Mouse (Mus musculus): ENCODE results near the gene Cyp2a12. TPM values are rescaled to one million over a fixed set of nuclear protein-coding genes. Genes with fewer than 3 reads are reported as not detected.

Gene Cyp2a12
- total and polyA plus RNA-seq, 3 experiments: not detected

DNA sequence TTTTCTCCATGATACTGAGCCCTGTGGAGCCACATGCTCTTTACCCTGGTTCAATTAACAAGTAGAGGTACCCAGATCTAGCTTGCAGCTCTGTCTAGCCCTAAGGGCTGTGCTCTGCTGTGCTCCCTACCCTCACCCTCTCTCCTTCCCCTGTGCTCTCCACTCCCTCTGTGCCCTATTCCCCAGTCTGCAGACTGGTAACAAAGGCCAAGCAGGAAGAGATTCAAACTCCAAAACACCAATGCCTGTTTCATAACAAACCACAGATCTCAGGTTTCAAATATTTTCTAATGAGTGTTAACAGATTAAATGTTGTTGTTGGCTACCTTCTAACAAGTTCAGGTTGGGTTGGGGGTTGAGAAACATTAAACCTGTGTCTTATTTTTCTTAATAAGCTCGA lies 49.8 kb downstream of the Cyp2a12 start:
- H3K9me3 ChIP-seq (replicated peaks; ENCODE audit: insufficient read depth, low read length): no peaks in the 10 kb centered on the region
- no peaks in the 10 kb centered on the region for H3K4me1 ChIP-seq (ENCODE audit: control insufficient read depth in 1 of 2, insufficient read depth in 2 of 2, low read length in 2 of 2)
- H3K27me3 ChIP-seq (ENCODE audit: control insufficient read depth in 1 of 2, insufficient read depth in 2 of 2, low read length in 2 of 2): no peaks in the 10 kb centered on the region
- no peak overlapping the region for H3K9ac ChIP-seq (ENCODE audit: control insufficient read depth, low read depth, low read length, poor library complexity, severe bottlenecking)
- H3K36me3 ChIP-seq (ENCODE audit: control insufficient read depth in 1 of 2, insufficient read depth in 2 of 2, low read length in 2 of 2): no peaks in the 10 kb centered on the region
- no peak overlapping the region for H3K4me3 ChIP-seq (ENCODE audit: control insufficient read depth in 1 of 2, insufficient read depth in 1 of 2, low read depth in 2 of 2, low read length in 2 of 2)
- no peak overlapping the region for H3K27ac ChIP-seq (ENCODE audit: control insufficient read depth, low read depth, low read length)
- no peaks in the 10 kb centered on the region for H3K79me2 ChIP-seq (ENCODE audit: control insufficient read depth, insufficient read depth, low read length, poor library complexity)
- DNase-seq (ENCODE audit: low read depth, low spot score): no peak
- TF ChIP-seq POLR2A (IDR thresholded peaks at IDR 0.05; ENCODE audit: control insufficient read depth in 1 of 2, insufficient read depth in 1 of 2, low read depth in 1 of 2, low read length in 2 of 2, poor library complexity in 1 of 2): no peak
- TF ChIP-seq MYC (IDR thresholded peaks at IDR 0.05; ENCODE audit: low read depth, low read length): no peak
- TF ChIP-seq GATA1 (IDR thresholded peaks at IDR 0.05; ENCODE audit: low read depth, low read length): no peak
- TF ChIP-seq USF2 (IDR thresholded peaks at IDR 0.05; ENCODE audit: borderline replicate concordance in 1 of 2, insufficient read depth in 1 of 2, low read depth in 1 of 2, low read length in 2 of 2): no peak
- no peak for TF ChIP-seq SMC3 (IDR thresholded peaks at IDR 0.05; ENCODE audit: low read depth, low read length)
- TF ChIP-seq MXI1 (IDR thresholded peaks at IDR 0.05; ENCODE audit: low read depth, low read length): no peak

DNA sequence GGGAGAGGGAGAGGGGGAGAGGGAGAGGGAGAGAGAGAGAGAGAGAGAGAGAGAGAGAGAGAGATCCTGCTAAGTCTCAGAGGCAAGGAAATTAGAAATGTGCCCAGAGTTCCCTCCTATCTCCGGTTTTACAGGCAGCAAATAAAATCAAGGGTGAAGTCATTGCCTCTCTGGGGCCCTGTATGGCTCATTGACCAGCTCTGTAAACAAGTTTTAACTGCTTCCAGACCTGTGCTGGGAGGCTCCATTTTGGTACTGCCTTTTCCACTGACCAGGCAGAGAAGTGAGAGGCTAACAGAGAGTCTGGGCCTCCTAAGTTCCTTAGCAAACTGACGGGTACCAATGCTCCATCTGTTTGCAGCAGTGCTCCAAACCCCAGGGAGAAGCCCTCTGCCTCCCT lies 52.7 kb downstream of the Cyp2a12 start:
- no peak overlapping the region for H3K9ac ChIP-seq (ENCODE audit: control insufficient read depth, low read depth, low read length, poor library complexity, severe bottlenecking)
- DNase-seq (ENCODE audit: low read depth, low spot score): no peak
- H3K36me3 ChIP-seq (ENCODE audit: control insufficient read depth in 1 of 2, insufficient read depth in 2 of 2, low read length in 2 of 2): no peaks in the 10 kb centered on the region
- H3K4me1 ChIP-seq (ENCODE audit: control insufficient read depth in 1 of 2, insufficient read depth in 2 of 2, low read length in 2 of 2): no peaks in the 10 kb centered on the region
- no peaks in the 10 kb centered on the region for H3K27me3 ChIP-seq (ENCODE audit: control insufficient read depth in 1 of 2, insufficient read depth in 2 of 2, low read length in 2 of 2)
- H3K4me3 ChIP-seq (ENCODE audit: control insufficient read depth in 1 of 2, insufficient read depth in 1 of 2, low read depth in 2 of 2, low read length in 2 of 2): no peak overlapping the region
- no peaks in the 10 kb centered on the region for H3K9me3 ChIP-seq (replicated peaks; ENCODE audit: insufficient read depth, low read length)
- H3K27ac ChIP-seq (ENCODE audit: control insufficient read depth, low read depth, low read length): no peak overlapping the region
- no peaks in the 10 kb centered on the region for H3K79me2 ChIP-seq (ENCODE audit: control insufficient read depth, insufficient read depth, low read length, poor library complexity)
- TF ChIP-seq NELFE (IDR thresholded peaks at IDR 0.05; ENCODE audit: low read depth, low read length) (no peak), SMC3 (IDR thresholded peaks at IDR 0.05; ENCODE audit: low read depth, low read length) (no peak), EP300 (IDR thresholded peaks at IDR 0.05; ENCODE audit: low read depth in 1 of 2, low read length in 2 of 2) (no peak), CHD1 (IDR thresholded peaks at IDR 0.05; ENCODE audit: low read depth, low read length) (no peak), USF2 (IDR thresholded peaks at IDR 0.05; ENCODE audit: borderline replicate concordance in 1 of 2, insufficient read depth in 1 of 2, low read depth in 1 of 2, low read length in 2 of 2) (no peak), JUND (IDR thresholded peaks at IDR 0.05; ENCODE audit: low read depth, low read length) (no peak), POLR2AphosphoS5 (IDR thresholded peaks at IDR 0.05; ENCODE audit: borderline replicate concordance, low read depth, low read length) (no peak), E2F4 (IDR thresholded peaks at IDR 0.05; ENCODE audit: borderline replicate concordance, low read depth, low read length) (no peak), RAD21 (IDR thresholded peaks at IDR 0.05; ENCODE audit: low read depth, low read length) (no peak), SIN3A (IDR thresholded peaks at IDR 0.05; ENCODE audit: low read length) (no peak), MXI1 (IDR thresholded peaks at IDR 0.05; ENCODE audit: low read depth, low read length) (no peak), ZKSCAN1 (IDR thresholded peaks at IDR 0.05; ENCODE audit: low read depth, low read length) (no peak), POLR2AphosphoS2 (IDR thresholded peaks at IDR 0.05; ENCODE audit: low read length) (no peak), MAX (IDR thresholded peaks at IDR 0.05; ENCODE audit: low read length) (no peak), BHLHE40 (IDR thresholded peaks at IDR 0.05; ENCODE audit: borderline replicate concordance, low read depth, low read length) (no peak), ZNF384 (IDR thresholded peaks at IDR 0.05; ENCODE audit: low read depth, low read length) (no peak), ZC3H11A (IDR thresholded peaks at IDR 0.05; ENCODE audit: low read depth, low read length) (no peak), TAL1 (IDR thresholded peaks at IDR 0.05; ENCODE audit: low read length) (no peak), RCOR1 (IDR thresholded peaks at IDR 0.05; ENCODE audit: low read depth, low read length) (no peak)

Other genes with a start within 250 kb of the Cyp2a12 start
- not detected in 2 replicates for gene Cyp2g1, start 220.2 kb upstream of the Cyp2a12 start, total RNA-seq (2012; rRNA removed)
- not detected for gene Cyp2g1, start 220.2 kb upstream of the Cyp2a12 start, polyA plus RNA-seq (2012; ENCODE audit: insufficient read depth in 1 of 2, insufficient read length in 2 of 2, low read depth in 1 of 2, low replicate concordance in 2 of 2, missing spikeins in 1 of 2)
- not detected in 2 replicates for gene Cyp2a5, start 193.8 kb upstream of the Cyp2a12 start, total RNA-seq (2012; rRNA removed)
- gene Cyp2a5, start 193.8 kb upstream of the Cyp2a12 start, polyA plus RNA-seq (2012; ENCODE audit: insufficient read depth in 1 of 2, insufficient read length in 2 of 2, low read depth in 1 of 2, low replicate concordance in 2 of 2, missing spikeins in 1 of 2): not detected
- not detected in 2 replicates for gene Cyp2a22, start 89.7 kb upstream of the Cyp2a12 start, total RNA-seq (2012; rRNA removed)
- not detected for gene Cyp2a22, start 89.7 kb upstream of the Cyp2a12 start, polyA plus RNA-seq (2012; ENCODE audit: insufficient read depth in 1 of 2, insufficient read length in 2 of 2, low read depth in 1 of 2, low replicate concordance in 2 of 2, missing spikeins in 1 of 2)
- gene Cyp2f2, start 90.8 kb downstream of the Cyp2a12 start, total RNA-seq (2012; rRNA removed): not detected in 2 replicates
- not detected for gene Cyp2f2, start 90.8 kb downstream of the Cyp2a12 start, polyA plus RNA-seq (2012; ENCODE audit: insufficient read depth in 1 of 2, insufficient read length in 2 of 2, low read depth in 1 of 2, low replicate concordance in 2 of 2, missing spikeins in 1 of 2)
- not detected in 2 replicates for gene Cyp2t4, start 124.6 kb downstream of the Cyp2a12 start, total RNA-seq (2012; rRNA removed)
- under 1 TPM in 1 of 2 experiments, not detected in 1; 0.28 TPM for gene Cyp2t4, start 124.6 kb downstream of the Cyp2a12 start, polyA plus RNA-seq (2012; ENCODE audit: insufficient read depth in 1 of 2, insufficient read length in 2 of 2, low read depth in 1 of 2, low replicate concordance in 2 of 2, missing spikeins in 1 of 2)
- gene Egln2, start 137.7 kb downstream of the Cyp2a12 start, total RNA-seq (2012; rRNA removed): 61.8 and 69.5 TPM in 2 replicates
- 10 to 100 TPM in 1 of 2 experiments, not detected in 1; 80.1 TPM for gene Egln2, start 137.7 kb downstream of the Cyp2a12 start, polyA plus RNA-seq (2012; ENCODE audit: insufficient read depth in 1 of 2, insufficient read length in 2 of 2, low read depth in 1 of 2, low replicate concordance in 2 of 2, missing spikeins in 1 of 2)
- gene Rab4b, start 149.8 kb downstream of the Cyp2a12 start, total RNA-seq (2012; rRNA removed): 6.7 and 9.7 TPM in 2 replicates
- gene Rab4b, start 149.8 kb downstream of the Cyp2a12 start, polyA plus RNA-seq (2012; ENCODE audit: insufficient read depth in 1 of 2, insufficient read length in 2 of 2, low read depth in 1 of 2, low replicate concordance in 2 of 2, missing spikeins in 1 of 2): 10 to 100 TPM in 1 of 2 experiments, not detected in 1; 32.6 TPM
- gene Gm21983, start 152.0 kb downstream of the Cyp2a12 start, total RNA-seq (2012; rRNA removed): not detected in 2 replicates
- under 1 TPM in 1 of 2 experiments, not detected in 1; 0.22 TPM for gene Gm21983, start 152.0 kb downstream of the Cyp2a12 start, polyA plus RNA-seq (2012; ENCODE audit: insufficient read depth in 1 of 2, insufficient read length in 2 of 2, low read depth in 1 of 2, low replicate concordance in 2 of 2, missing spikeins in 1 of 2)
- 2.0 and 2.1 TPM in 2 replicates for gene Mia, start 152.1 kb downstream of the Cyp2a12 start, total RNA-seq (2012; rRNA removed)
- 1 to 10 TPM in 1 of 2 experiments, not detected in 1; 2.8 TPM for gene Mia, start 152.1 kb downstream of the Cyp2a12 start, polyA plus RNA-seq (2012; ENCODE audit: insufficient read depth in 1 of 2, insufficient read length in 2 of 2, low read depth in 1 of 2, low replicate concordance in 2 of 2, missing spikeins in 1 of 2)
- gene BC024978, start 166.7 kb downstream of the Cyp2a12 start, total RNA-seq (2012; rRNA removed): 1.6 and 2.1 TPM in 2 replicates
- gene BC024978, start 166.7 kb downstream of the Cyp2a12 start, polyA plus RNA-seq (2012; ENCODE audit: insufficient read depth in 1 of 2, insufficient read length in 2 of 2, low read depth in 1 of 2, low replicate concordance in 2 of 2, missing spikeins in 1 of 2): 1 to 10 TPM in 1 of 2 experiments, not detected in 1; 7.1 TPM
- 128 and 139 TPM in 2 replicates for gene Snrpa, start 167.2 kb downstream of the Cyp2a12 start, total RNA-seq (2012; rRNA removed)
- gene Snrpa, start 167.2 kb downstream of the Cyp2a12 start, polyA plus RNA-seq (2012; ENCODE audit: insufficient read depth in 1 of 2, insufficient read length in 2 of 2, low read depth in 1 of 2, low replicate concordance in 2 of 2, missing spikeins in 1 of 2): 100 to 1,000 TPM in 1 of 2 experiments, not detected in 1; 310 TPM
- 5.1 and 6.8 TPM in 2 replicates for gene Itpkc, start 199.6 kb downstream of the Cyp2a12 start, total RNA-seq (2012; rRNA removed)
- gene Itpkc, start 199.6 kb downstream of the Cyp2a12 start, polyA plus RNA-seq (2012; ENCODE audit: insufficient read depth in 1 of 2, insufficient read length in 2 of 2, low read depth in 1 of 2, low replicate concordance in 2 of 2, missing spikeins in 1 of 2): 1 to 10 TPM in 1 of 2 experiments, not detected in 1; 6.3 TPM
- 12.5 and 13.8 TPM in 2 replicates for gene Coq8b, start 203.9 kb downstream of the Cyp2a12 start, total RNA-seq (2012; rRNA removed)
- 10 to 100 TPM in 1 of 2 experiments, not detected in 1; 22.7 TPM for gene Coq8b, start 203.9 kb downstream of the Cyp2a12 start, polyA plus RNA-seq (2012; ENCODE audit: insufficient read depth in 1 of 2, insufficient read length in 2 of 2, low read depth in 1 of 2, low replicate concordance in 2 of 2, missing spikeins in 1 of 2)
- 2.2 and 3.6 TPM in 2 replicates for gene Numbl, start 229.4 kb downstream of the Cyp2a12 start, total RNA-seq (2012; rRNA removed)
- gene Numbl, start 229.4 kb downstream of the Cyp2a12 start, polyA plus RNA-seq (2012; ENCODE audit: insufficient read depth in 1 of 2, insufficient read length in 2 of 2, low read depth in 1 of 2, low replicate concordance in 2 of 2, missing spikeins in 1 of 2): 10 to 100 TPM in 1 of 2 experiments, not detected in 1; 10.6 TPM